Mouse (Mus musculus) regulatory T cell (primary cell): ENCODE results near the gene Pomc.
"Not testable (repeated sequence)": the region's sequence is repeated elsewhere in the genome, so short reads cannot be mapped to it uniquely, and the experiment has no call there.

Source experiments
- in situ Hi-C: fragments of 300-600 bp; cut with MboI, MseI; formaldehyde crosslinking; loops from one replicate; pipeline ENCODE4 v1.15.1; 2025; ENCODE audit warnings: high pct_unique_total_duplicates

Gene Pomc

DNA sequence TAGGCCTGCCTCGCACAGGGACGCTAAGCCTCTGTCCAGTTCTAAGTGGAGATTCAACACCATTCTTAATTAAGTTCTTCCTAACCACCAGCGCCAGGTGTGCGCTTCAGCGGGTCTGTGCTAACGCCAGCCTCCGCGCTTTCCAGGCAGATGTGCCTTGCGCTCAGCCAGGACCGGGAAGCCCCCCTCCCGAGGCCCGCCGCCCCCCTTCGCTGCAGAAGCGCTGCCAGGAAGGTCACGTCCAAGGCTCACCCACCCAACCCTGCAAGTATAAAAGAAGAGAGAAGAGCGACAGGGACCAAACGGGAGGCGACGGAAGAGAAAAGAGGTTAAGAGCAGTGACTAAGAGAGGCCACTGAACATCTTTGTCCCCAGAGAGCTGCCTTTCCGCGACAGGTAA lies at the start of gene Pomc:
Gene Pomc, plus strand, starts transcription at position 301 of the 400 bp plus-strand sequence.
- in situ Hi-C loops = no loop called here

DNA sequence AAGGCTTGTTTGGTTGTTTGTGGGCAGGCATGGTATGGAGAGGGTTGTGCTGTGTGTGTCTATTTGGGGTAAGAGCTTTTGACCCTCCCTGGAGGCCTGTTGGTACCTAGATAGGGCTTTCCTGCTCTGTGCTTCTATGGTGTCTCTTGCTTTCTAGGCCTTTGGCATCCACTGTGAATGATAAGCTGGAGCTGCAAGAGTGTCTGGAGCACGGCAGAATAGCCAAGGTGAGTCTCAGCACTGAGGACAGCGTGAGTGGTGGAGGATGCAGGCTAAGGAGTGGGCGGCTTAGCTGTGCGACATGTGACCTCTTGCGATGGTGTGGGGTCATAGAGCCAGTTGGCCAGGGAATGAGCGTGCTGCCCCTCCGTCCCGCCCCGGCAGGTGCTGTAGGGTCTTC lies 49.3 kb upstream of the Pomc start:
- in situ Hi-C loops = no loop called here

DNA sequence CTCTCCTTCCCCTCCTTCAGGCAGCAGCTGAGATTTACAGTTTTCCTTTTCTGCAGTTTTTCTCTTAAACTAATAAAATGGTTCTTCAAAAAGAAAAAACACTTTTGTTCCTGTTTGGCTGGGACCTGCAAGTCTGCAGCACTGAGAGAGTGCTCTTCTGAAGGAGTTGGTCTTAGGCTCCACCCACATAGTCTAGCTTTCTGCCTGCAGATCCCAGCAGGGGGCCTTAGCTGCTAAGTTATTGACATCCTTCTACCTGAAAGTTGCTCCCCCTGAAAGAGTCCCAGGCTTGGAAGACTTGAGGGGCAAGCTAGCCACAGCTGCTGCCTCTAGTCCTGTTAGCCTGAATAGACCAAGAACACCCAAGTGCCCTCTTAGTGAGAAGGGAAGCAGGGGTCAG lies 48.4 kb upstream of the Pomc start:
- in situ Hi-C loops = no loop called here

DNA sequence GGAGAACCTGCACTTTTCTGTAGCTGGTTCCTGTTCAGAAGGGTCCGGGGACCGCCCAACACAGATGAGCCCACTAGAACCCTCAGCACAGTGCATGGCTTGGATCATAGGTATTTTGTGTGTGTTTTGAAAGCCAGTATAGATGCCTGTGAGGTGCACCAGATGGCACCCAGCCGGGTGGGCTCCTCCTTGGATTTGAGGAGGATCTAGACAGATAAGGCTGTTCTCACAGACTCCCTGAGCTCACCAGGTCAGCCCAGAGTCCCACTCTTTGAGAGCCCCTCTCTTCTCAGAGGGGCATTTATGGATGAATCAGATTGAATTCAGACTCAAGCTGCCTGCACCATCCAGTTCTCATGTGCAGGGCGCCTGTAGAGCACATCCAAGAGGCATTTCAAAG lies 47.7 kb upstream of the Pomc start:
- in situ Hi-C loops = no loop called here

DNA sequence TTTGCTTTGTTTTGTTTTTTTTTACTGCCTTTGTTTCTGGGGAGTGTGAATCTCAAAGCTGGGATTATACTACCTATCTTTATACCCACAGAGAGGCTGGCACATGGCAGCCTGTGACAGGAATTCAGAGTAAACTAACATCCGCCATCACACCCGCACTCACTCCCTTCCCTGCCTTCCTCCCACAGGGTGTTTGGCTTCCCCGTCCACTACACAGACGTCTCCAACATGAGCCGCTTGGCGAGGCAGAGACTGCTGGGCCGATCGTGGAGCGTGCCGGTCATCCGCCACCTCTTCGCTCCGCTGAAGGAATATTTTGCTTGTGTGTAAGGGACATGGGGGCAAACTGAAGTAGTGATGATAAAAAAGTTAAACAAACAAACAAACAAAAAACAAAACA lies 47.3 kb upstream of the Pomc start:
- in situ Hi-C loops = no loop called here

DNA sequence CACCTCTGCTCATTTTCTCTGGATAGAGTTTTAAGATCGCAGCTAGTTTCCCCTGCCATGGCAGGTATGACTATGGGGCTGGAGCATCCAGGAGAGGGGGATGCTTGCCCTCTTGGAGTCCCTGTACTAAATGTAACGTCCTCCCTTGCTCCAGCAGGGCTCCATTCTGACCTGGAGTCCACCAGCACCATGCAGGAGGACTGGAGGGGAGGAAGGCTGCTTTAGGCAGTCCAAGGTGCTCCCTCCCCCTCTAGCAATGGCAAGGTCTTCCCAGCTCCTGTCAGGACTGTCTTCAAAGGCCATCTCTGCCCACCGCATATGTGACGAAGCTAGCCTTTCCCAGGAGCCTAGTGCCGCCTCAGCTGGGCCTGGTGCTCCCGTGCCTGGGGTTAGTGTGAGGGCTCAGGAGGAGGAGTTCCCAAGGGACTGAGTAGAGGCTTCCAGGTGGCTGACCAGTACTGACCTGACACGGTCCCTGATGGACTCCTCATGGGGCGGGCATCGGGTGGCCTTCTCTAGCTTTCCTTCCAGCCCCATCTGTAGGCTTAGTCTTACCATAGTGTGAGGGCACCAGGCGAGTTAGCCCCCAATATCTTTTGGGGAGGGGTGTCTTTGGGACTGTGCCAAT lies 44.2 kb upstream of the Pomc start:
- in situ Hi-C loops = no loop called here

DNA sequence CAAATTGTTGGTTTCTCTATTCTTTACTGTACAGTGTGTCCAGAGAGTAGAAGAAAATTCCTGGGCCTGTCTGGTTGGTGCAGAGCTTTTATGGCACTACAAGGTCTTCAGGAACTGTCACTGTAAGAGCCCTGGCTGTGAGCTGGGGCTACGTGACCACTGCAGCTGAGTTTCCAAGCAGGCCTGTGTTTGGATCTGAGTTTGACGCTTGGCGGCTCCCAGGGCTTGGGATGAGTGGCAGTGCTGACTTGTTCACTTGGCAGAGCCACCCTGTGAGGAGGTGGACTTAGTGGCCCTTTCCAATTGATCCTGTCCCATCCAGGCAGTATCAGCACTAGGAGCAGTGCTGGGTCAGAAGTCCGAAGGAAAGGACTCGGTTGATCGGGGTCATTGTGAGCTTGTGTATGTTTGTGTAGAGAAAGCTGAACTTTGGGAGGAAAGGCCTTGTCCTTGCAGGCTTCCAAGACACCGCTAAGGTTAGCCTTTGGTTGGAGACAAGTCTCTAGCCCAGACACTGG lies 42.9 kb upstream of the Pomc start:
- in situ Hi-C loops = no loop called here

DNA sequence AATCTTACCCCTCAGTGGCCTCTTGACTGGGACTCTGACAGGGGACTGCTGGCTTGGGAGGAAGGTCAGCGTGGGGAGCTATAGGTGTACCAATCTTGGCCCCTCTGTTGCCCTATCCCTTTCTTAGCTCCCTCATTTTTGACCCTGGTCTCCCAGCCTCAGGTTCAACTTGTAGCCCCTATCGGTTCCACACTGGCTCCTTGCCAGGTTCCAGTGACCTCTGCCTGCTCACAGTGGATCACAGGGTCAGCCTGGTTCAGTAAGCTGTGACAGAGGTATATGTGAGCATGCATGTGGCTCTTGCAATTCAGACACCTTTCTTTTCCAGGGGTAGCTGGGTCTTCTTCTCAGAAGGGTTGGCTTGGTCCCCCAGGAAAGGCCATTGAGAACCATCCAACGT lies 38.9 kb upstream of the Pomc start:
- in situ Hi-C loops = no loop called here

DNA sequence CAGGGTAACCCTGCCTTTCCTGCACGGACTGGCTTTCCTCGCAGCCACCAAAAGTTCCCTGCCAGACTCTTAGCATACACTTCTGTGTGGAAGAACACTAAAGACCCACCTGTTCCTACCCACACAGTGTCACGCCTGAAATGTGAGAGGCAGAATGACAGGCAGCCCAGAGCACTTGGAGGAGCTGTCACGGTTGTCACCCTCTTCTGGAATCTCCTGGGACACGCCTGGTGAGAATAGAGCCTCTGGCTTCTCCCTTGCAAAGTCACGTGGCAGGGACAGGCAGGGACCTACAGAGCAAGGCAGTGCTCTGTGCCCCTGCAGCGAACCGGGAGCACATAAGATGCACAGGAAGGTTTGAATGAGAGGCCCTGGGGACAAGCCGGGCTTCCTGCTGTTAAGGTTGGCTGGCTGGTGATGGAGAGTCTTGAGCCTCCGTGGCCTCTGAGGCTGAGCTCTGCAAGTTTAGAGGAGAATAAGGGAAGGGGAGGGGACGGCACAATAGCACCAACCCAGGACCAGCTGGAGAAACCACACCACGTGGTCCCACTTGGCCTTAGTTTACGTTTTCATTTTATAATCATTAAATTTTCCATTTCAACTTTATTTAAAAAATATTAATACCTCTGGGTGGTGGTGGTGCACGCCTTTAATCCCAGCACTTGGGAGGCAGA lies 36.9 kb upstream of the Pomc start:
- in situ Hi-C loops = no loop called here

DNA sequence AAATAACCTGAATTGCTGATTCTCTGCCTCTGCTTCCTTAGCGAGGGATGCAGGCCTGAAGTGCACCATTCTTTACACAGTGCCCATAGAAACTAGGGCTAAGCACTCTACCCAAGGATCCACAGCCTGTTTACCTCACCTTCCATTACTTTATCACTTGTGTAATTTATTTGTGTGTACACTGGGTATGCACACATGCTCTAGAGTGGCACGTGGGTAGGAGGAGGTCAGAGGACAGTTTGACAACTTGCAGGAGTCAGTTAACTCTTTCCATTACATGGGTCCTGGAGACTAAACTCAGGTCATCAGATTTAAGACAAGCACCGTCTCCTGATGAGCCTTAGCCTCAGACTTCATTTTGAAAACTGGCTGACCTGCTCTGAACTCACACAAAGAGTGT lies 36.2 kb upstream of the Pomc start:
- in situ Hi-C loops = no loop called here

DNA sequence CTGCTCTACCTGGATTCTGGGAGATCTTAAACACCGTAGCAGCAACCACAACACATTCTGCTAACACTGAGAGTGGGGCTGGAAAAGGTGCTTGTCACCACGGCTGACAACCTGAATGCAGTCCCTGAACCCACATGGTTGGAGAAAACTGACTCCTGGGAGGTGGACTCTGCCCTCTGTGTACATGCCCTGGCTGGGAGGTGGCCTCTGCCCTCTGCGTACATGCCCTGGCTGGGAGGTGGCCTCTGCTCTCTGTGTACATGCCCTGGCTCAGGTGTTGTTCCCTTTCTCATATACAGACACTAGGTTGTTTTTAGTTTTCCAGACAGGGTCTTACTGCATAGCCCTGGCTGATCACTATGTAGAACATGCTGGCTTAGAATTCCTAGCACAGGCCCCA lies 35.3 kb upstream of the Pomc start:
- in situ Hi-C loops = no loop called here

DNA sequence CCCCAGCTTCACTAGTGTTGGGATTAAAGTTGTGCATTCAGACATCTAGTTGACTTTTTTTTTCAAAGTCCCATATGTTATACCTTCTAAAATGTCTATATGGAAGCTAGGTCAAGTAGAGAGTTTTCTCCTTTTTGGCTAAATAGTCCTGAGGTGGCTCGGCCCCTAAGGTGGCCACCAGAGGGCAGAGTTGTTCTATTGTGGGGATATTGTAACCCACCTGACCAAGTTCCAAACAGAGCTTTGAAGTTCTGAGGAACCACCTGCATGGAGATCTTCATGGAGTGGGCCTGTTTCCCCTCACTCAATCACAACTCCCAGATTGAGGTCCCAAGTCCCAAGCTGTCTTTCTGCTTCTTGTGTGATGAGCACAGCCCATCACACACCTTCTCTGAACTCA lies 28.6 kb upstream of the Pomc start:
- in situ Hi-C loops = loop anchor here (5.0 kb wide), 1 partner anchor 151 kb away; no protein-coding TSS in a partner anchor

DNA sequence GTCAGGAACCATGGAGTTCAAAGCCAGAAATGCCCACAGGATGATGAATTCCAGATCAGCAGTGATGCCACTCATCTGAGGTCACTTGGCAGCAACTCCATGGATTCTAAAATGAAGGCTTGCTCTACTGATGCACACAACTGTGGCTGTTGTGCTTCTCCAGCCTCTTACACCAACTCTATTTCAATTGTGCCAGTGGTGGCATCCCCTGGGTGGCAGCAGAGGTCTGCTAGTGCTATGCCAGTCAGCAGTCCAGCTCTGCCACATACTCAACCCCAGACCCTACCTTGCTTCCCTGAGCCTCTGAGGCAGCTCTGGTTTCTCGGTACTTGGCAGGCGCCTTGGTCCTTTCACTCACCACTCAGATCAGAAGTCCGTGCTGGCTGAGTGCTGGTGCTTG lies 25.9 kb upstream of the Pomc start:
- in situ Hi-C loops = loop anchor here (5.0 kb wide), 1 partner anchor 148 kb away; no protein-coding TSS in a partner anchor

DNA sequence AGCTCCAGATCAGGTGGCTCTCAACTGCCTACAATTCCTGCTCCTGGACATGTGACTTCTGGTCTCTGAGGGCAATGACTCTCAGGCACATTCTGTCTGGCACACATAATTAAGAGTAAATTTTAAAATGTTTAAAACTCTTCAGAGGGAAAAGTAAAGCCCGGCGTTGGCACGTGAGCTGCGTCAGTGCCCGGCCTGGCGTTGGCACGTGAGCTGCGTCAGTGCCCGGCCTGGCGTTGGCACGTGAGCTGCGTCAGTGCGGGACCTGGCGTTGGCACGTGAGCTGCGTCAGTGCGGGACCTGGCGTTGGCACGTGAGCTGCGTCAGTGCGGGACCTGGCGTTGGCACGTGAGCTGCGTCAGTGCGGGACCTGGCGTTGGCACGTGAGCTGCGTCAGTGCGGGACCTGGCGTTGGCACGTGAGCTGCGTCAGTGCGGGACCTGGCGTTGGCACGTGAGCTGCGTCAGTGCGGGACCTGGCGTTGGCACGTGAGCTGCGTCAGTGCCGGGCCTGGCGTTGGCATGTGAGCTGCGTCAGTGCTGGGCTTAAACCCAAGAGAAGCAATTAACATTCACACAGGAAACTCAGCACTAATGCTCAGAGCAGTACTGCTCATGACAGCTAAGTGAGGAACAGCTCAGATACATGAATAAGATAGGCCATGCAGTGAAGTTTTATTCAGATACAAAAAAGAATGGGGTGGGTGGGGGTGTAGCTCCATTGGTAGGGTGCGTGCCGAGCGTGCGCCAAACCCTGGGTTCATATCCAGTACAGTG lies 24.5 kb upstream of the Pomc start:
- in situ Hi-C loops = not testable (repeated sequence)

DNA sequence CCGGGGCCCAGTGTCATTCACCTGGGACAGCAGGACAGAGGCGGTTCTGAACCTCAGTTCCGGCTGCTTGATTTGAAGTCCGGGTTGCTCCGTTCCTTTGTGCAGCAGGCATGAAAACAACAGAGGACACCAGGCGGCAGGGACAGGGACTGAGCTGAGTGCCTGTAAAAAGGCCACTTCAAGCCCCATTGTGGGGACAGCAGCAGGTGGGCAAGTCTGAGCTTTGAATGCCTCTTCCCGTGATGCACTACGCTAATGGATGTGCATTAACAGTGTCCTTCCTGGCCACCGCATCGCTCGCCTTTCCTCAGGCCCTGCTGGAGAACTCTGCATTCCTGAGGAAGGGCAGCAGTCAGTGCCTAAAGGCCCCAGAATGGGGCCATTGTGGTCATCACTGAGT lies 12.7 kb upstream of the Pomc start:
- in situ Hi-C loops = no loop called here

DNA sequence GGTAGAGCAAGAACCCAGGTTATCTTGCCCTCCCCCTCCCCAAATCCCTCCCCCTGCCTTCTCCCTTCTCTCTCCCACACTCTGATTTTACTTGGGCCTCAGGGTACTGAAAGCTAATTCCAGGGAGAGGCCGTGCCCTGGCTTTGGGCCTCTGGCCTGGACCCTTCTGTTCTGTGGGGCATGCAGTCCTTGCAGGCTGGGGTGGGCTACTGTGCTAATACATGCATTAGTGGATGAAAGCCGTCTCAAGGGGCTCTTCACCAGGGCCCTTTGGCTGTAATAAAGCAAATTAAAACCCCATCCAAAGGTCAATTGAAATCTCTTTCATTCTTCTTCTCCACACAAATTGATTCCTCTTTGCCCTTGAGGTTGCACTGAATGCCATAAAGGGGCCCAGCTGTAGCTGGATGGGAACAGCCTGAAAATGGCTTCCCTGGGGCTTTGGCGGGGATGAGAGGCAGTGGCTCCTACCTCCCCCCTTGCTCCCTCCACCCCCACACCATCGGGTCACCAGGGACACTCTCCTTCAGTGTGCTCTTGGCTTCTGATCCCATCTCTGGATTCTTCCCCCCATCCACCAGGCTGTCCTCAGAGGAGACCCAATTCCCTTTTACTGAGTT lies 10.2 kb upstream of the Pomc start:
- in situ Hi-C loops = no loop called here

DNA sequence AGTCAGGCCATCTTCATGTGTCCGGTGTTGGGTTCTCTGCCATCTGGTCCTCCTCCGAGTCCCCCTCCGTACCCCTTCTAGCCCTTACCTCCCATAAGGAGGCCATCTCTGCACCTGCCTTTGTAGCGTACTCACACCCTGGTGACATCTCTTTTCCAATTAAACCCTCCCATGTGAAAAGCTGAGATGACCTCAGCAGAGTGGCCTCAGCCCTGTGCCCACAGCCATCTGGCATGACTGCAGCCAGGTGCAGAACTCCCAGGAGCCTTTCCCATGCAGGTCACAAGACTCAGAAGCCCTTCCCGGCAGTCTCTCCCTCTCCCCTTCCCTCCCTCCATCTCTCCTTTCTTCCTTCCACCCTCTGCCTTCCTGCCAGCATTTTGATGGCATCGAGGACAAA lies 7.2 kb upstream of the Pomc start:
- in situ Hi-C loops = no loop called here

DNA sequence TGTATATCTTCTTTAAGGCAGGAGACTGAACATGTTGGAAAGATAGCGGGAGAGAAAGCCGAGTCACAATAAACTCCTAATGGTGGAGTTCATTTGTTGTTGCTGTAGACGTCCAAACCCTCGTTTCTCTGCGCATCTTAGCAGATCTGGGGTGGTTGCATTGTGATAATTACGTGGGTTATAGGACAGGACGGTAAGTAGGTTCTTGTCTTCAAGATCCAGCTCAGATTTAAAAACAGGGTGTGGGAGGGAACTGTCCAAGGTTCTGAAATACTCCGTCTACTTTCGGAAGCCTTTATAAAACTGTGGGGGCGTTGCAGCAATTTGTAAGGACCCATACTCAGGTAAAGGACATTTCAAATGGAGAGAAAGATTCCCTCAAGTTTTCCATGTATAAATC lies 620 bp downstream of the Pomc start:
- in situ Hi-C loops = no loop called here

DNA sequence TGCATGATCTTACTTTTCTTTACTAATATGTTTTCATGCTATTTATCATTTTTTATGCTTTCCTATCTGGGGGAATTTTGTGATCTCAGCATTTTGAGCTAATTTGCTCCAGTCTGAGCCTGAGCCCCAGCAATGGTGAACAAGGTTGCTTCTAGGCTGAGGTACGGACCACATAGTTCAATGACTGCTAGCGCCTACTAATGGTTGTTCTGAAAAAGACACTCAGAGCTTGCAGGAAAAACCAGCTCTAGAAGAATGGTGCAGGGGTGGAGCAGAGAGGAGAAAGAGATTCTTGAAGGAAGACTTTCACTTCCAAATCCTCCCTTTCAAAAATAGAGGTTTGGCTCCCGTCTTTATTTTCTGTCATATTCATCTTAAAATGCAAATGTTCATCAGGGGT lies 1.6 kb downstream of the Pomc start:
- in situ Hi-C loops = no loop called here

DNA sequence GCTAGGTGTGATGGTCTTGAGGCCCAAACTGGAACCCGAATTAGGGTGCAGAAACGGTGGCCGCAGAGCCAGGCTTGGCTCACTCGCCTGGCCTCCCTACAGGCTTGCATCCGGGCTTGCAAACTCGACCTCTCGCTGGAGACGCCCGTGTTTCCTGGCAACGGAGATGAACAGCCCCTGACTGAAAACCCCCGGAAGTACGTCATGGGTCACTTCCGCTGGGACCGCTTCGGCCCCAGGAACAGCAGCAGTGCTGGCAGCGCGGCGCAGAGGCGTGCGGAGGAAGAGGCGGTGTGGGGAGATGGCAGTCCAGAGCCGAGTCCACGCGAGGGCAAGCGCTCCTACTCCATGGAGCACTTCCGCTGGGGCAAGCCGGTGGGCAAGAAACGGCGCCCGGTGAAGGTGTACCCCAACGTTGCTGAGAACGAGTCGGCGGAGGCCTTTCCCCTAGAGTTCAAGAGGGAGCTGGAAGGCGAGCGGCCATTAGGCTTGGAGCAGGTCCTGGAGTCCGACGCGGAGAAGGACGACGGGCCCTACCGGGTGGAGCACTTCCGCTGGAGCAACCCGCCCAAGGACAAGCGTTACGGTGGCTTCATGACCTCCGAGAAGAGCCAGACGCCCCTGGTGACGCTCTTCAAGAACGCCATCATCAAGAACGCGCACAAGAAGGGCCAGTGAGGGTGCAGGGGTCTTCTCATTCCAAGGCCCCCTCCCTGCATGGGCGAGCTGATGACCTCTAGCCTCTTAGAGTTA lies 5.2 kb downstream of the Pomc start:
- in situ Hi-C loops = no loop called here

DNA sequence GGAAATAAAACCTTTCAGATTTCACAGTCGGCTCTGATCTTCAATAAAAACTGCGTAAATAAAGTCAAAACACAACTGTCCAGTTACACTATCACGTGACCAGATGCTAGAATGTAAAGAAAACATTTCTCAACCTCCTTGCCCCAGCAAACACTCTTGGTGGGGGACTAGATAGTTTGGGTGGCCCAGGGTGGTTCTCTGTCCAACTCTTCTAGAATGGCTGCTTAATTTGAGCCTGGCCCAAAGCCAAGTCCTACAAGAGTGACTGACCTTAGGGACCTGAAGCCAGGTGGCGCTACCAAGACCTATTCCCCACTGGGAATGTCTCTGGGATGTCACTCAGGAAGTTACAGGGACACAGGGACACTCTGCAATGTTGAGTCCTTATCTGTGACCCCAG lies 5.8 kb downstream of the Pomc start:
- in situ Hi-C loops = no loop called here

DNA sequence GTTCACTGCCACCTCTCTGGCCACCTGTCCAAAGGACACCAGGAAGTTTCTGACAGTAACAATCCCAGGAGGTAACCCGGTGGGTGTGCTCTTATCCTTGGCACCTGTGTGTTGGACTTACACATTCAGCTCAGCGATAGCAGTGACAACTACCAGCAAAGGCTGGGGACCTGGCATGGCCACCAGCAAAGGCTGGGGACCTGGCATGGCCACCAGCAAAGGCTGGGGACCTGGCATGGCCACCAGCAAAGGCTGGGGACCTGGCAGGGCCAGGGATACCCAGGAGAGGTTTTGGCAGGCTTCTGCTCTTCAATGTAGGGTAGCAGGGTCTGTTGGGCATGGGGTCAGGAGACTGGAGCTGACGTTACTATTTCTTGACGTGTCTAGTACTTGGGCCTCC lies 12.4 kb downstream of the Pomc start:
- in situ Hi-C loops = no loop called here
